Mouse (Mus musculus) gastrocnemius, adult 2 months (tissue): ENCODE measurements around the gene H2-Oa. TPM values are rescaled to one million over a fixed set of nuclear protein-coding genes. Genes with fewer than 3 reads are reported as not detected.
A peak's percentile ranks its signal among the peaks of the same experiment; 100 is the strongest.
"Not testable (repeated sequence)": the region's sequence is repeated elsewhere in the genome, so short reads cannot be mapped to it uniquely, and the experiment has no call there.

Source experiments
- DNase-seq: peaks from one replicate; pipeline ENCODE4 v3.0.0; 2022
- H3K27ac ChIP-seq: fragments of 200-600 bp; 2 replicates; pipeline ENCODE4 v1.8.1; 2022; ENCODE audit warnings: mild to moderate bottlenecking
- H3K4me3 ChIP-seq: fragments of 200-600 bp; 2 replicates; pipeline ENCODE4 v1.8.1; 2022; ENCODE audit warnings: mild to moderate bottlenecking, moderate library complexity
- CTCF ChIP-seq: fragments of 200-600 bp; IDR thresholded peaks from 2 replicates; pipeline ENCODE4 v1.8.1; 2022; ENCODE audit warnings: antibody characterized with exemption, mild to moderate bottlenecking, moderate library complexity
- intact Hi-C: fragments of 180-260 bp; cut with DNase I; formaldehyde crosslinking; loops from one replicate; pipeline ENCODE4 v1.15.1; 2025
- total RNA-seq, 2 experiments: library from RNA; stranded (reverse); gene quantifications; 2 replicates each; pipeline ENCODE4 v1.2.3; 2021

Gene H2-Oa
- total RNA-seq, 2 experiments from 2014 or later: not detected

DNA sequence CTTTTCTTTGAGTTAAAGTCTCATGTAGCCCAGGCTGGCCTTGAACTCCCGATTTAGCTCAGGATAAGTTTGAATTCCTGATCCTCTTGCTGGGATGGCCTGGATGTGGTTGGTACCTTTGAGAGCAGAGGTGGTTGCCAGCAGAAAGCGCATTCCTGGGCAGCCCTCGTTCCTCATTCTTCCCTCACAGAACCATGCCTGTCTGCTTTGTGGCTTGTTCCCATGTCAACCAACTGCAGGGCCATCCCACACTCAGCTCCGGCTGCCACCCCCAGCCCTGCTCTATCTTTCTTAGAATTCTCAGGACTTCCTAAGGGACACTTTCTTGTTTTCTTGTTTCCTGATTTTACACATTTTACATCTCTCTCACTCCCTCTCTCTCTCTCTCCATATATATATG is 49.3 kb downstream of the H2-Oa start:
- DNase-seq: no peak
- intact Hi-C loops: no loop called here
- no peak for TF ChIP-seq CTCF
- no peak overlapping the region for H3K27ac ChIP-seq
- no peak overlapping the region for H3K4me3 ChIP-seq

DNA sequence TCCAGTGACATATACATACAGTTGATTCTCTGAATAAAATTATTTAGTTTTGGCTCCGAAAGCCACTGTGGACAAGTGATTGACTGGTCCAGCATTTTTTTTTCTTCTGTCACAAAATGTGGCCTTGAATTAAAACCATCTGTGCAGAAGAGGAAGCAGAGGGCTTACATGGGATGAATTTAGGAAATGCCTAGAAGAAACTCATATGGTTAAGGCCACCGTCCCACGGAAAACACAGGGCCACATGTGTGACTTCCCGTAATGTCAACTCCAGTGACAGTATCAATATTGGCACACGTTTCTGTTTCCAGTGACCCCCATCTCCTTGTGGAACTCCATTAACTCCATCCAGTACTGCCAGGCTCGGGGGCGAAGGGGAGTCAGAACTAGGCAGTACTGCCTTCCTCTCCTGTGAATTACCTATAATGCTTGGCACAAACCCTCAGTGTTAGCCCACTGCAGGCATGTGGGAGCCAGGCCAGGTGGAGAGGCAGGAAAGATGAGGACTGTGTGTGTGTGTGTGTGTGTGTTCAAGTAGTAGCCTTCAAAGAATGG is 50.4 kb downstream of the H2-Oa start:
- peak overlapping the region; percentile 38 for H3K27ac ChIP-seq
- intact Hi-C loops: no loop called here
- no peak overlapping the region for H3K4me3 ChIP-seq
- DNase-seq: no peak
- TF ChIP-seq CTCF: no peak

DNA sequence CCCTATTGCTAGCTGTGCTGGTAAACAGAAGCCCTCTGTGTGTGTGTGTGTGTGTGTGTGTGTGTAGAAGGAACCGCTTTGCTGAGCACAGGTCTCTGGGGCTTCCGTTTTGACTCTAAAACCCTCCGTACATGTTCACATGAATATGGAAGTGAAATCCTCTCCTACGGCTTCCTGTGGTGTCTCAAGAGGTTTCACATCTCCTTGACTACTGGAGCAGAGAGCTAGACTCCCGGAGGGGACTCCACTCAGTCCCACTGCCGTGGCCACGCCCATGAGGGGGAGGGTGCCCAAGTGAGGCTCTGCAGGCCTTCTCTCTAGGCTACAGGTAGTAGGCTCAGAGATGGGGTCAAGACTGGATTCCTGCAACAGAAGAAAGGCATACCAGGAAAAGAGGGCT is 50.9 kb downstream of the H2-Oa start, which contains the start of gene H2-DMb2:
Gene H2-DMb2 (plus strand): TSS at position 275 of the 400 bp plus-strand sequence.
- Histone ChIP-seq H3K4me3 (no peak within 1 kb of the TSS), H3K27ac (peak within 1 kb of the TSS; percentile 38)
- TF ChIP-seq CTCF: no peak
- peak; percentile 68 for DNase-seq
- intact Hi-C loops: no loop called here

DNA sequence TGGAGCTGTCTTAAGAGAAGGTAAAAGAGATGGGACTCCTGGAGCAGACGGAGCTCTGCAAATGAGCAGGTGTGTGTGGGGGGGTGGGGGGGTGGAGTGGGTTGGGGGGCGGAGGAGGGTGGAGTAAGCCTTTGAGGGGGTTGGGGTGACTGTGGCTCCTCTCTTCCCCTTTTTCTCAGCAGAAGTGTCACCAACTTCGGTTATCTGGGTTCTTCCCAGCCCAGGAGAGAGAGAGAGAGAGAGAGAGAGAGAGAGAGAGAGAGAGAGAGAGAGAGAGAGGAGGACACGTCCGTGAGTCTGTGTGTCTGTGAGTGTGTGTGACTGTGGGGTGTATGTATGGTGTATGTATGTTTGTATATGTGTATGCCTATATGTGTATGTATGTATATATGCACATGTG is 51.3 kb downstream of the H2-Oa start:
- intact Hi-C loops: no loop called here
- Histone ChIP-seq H3K4me3 (no peak overlapping the region), H3K27ac (no peak overlapping the region)
- no peak for DNase-seq
- no peak for TF ChIP-seq CTCF

- intact Hi-C loops: not testable (repeated sequence)
These were observed 52.1 kb downstream of the H2-Oa start for GRCm38 (mm10) chr17:34144221-34144620.

More at GRCm38 (mm10) chr17:34144221-34144620, 52.1 kb downstream of the H2-Oa start:
- H3K4me3 ChIP-seq, H3K27ac ChIP-seq, DNase-seq: not testable (repeated sequence)

Other genes starting within 250 kb of the H2-Oa start
- gene Cd320, start 249.2 kb upstream of the H2-Oa start, total RNA-seq: 10 to 100 TPM; 13.8 to 16.1 TPM
- not detected for gene Gm7029, start 218.5 kb upstream of the H2-Oa start, total RNA-seq
- gene Kifc1, start 201.7 kb upstream of the H2-Oa start, total RNA-seq: under 1 TPM; 0.23 to 0.33 TPM
- not detected for gene Platr17, start 187.2 kb upstream of the H2-Oa start, total RNA-seq
- 10 to 100 TPM; 13.3 to 13.9 TPM for gene Daxx, start 182.9 kb upstream of the H2-Oa start, total RNA-seq
- 10 to 100 TPM; 34.0 to 44.4 TPM for gene Tapbp, start 176.4 kb upstream of the H2-Oa start, total RNA-seq
- gene Zbtb22, start 176.4 kb upstream of the H2-Oa start, total RNA-seq: 10 to 100 TPM; 14.5 to 14.8 TPM
- 10 to 100 TPM; 31.4 to 34.0 TPM for gene Rgl2, start 162.8 kb upstream of the H2-Oa start, total RNA-seq
- gene Pfdn6, start 152.0 kb upstream of the H2-Oa start, total RNA-seq: 10 to 100 TPM; 51.2 to 67.6 TPM
- gene Wdr46, start 151.7 kb upstream of the H2-Oa start, total RNA-seq: 1 to 10 TPM; 8.6 to 8.8 TPM
- gene B3galt4, start 140.9 kb upstream of the H2-Oa start, total RNA-seq: 1 to 10 TPM; 1.3 to 1.4 TPM
- gene Vps52, start 136.5 kb upstream of the H2-Oa start, total RNA-seq: 10 to 100 TPM; 31.7 to 33.4 TPM
- 100 to 1,000 TPM; 364 to 443 TPM for gene Rps18, start 136.3 kb upstream of the H2-Oa start, total RNA-seq
- gene H2-K1, start 92.0 kb upstream of the H2-Oa start, total RNA-seq: 10 to 100 TPM; 28.2 to 41.1 TPM
- 10 to 100 TPM; 11.6 to 12.8 TPM for gene Ring1, start 67.7 kb upstream of the H2-Oa start, total RNA-seq
- 10 to 100 TPM; 69.9 to 82.3 TPM for gene H2-Ke6, start 64.3 kb upstream of the H2-Oa start, total RNA-seq
- gene Slc39a7, start 60.7 kb upstream of the H2-Oa start, total RNA-seq: 10 to 100 TPM; 44.6 to 49.5 TPM
- 10 to 100 TPM; 40.5 to 41.7 TPM for gene Rxrb, start 60.5 kb upstream of the H2-Oa start, total RNA-seq
- 1 to 10 TPM; 3.0 to 9.6 TPM for gene Col11a2, start 52.9 kb upstream of the H2-Oa start, total RNA-seq
- gene H2-DMa, start 27.2 kb downstream of the H2-Oa start, total RNA-seq: 1 to 10 TPM; 3.0 to 3.1 TPM
- 10 to 100 TPM; 70.3 to 88.9 TPM for gene Brd2, start 30.3 kb downstream of the H2-Oa start, total RNA-seq
- under 1 TPM; 0.46 to 0.47 TPM for gene H2-DMb2, start 51.0 kb downstream of the H2-Oa start, total RNA-seq
- gene H2-DMb1, start 60.7 kb downstream of the H2-Oa start, total RNA-seq: under 1 TPM; 0.38 to 0.61 TPM
- 1 to 10 TPM in 1 of 2 experiments, under 1 TPM in 1; 0.74 to 1.5 TPM for gene Tap1, start 95.2 kb downstream of the H2-Oa start, total RNA-seq
- gene Psmb9, start 95.4 kb downstream of the H2-Oa start, total RNA-seq: 1 to 10 TPM; 1.4 to 1.7 TPM
- gene Psmb8, start 105.4 kb downstream of the H2-Oa start, total RNA-seq: 1 to 10 TPM; 2.2 to 3.4 TPM
- gene Tap2, start 111.2 kb downstream of the H2-Oa start, total RNA-seq: 1 to 10 TPM; 4.9 to 7.5 TPM
- under 1 TPM in 1 of 2 experiments, not detected in 1; 0.11 TPM for gene H2-Ob, start 146.6 kb downstream of the H2-Oa start, total RNA-seq
- 1 to 10 TPM; 3.1 to 4.7 TPM for gene H2-Ab1, start 165.3 kb downstream of the H2-Oa start, total RNA-seq
- 1 to 10 TPM; 5.3 to 6.0 TPM for gene H2-Aa, start 195.5 kb downstream of the H2-Oa start, total RNA-seq
- gene H2-Eb1, start 213.5 kb downstream of the H2-Oa start, total RNA-seq: 1 to 10 TPM; 3.4 to 4.9 TPM
- gene H2-Eb2, start 233.3 kb downstream of the H2-Oa start, total RNA-seq: not detected